Mouse (Mus musculus): Measurements from ENCODE around the gene Clec18a.

DNA sequence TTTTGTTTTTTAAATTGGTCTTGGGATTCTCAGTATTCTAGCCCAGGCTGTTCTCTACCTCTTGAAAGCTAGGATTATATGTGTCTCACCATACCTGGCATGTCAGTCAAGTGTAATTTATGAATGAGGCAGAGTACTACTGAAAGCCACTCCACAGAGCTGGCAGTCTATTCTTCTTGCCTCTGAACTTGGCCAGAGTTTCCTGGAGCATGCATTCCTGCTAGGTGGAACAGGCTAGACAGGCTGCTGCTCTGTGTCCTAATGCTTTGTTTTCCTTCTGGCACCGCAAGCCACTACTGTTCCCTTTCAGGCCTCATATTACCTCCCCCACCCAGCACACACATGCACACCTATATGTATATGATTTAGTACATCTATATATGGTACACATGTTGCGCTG is 38.5 kb upstream of the Clec18a start:
- no peak for TF ChIP-seq CTCF (IDR thresholded peaks at IDR 0.05; ENCODE audit: low read depth, low read length)
- TF ChIP-seq POLR2A (IDR thresholded peaks at IDR 0.05; ENCODE audit: borderline replicate concordance, low read depth, low read length), result no peak

Measured in bone marrow macrophage, adult 2 months (primary cell).